Mouse (Mus musculus) embryonic facial prominence, embryonic 12.5 days (tissue): ENCODE measurements around the gene Dnlz. TPM values are rescaled to one million over a fixed set of nuclear protein-coding genes. Genes with fewer than 3 reads are reported as not detected.

Experiments
- ATAC-seq: fragments of 200-750 bp; cut with Nextera tagmentation; 2 replicates; pipeline ENCODE4 v1.8.0; 2017; ENCODE audit not compliant: insufficient number of reproducible peaks, insufficient read depth, low FRiP score, low TSS enrichment
- H3K27ac ChIP-seq: fragments of 300-500 bp; sonication (generic); 2 replicates; pipeline ENCODE4 v1.5.1; 2016; ENCODE audit warnings: mild to moderate bottlenecking
- H3K27me3 ChIP-seq: fragments of 300-500 bp; sonication (generic); 2 replicates; pipeline ENCODE4 v1.6.1; 2016; ENCODE audit warnings: mild to moderate bottlenecking, moderate library complexity
- H3K36me3 ChIP-seq: fragments of 300-500 bp; sonication (generic); 2 replicates; pipeline ENCODE4 v1.6.1; 2016; ENCODE audit warnings: mild to moderate bottlenecking
- H3K4me1 ChIP-seq: fragments of 300-500 bp; sonication (generic); 2 replicates; pipeline ENCODE4 v1.6.1; 2016
- H3K4me2 ChIP-seq: fragments of 300-500 bp; sonication (generic); replicated peaks from 2 replicates; pipeline ENCODE4 v1.6.1; 2016; ENCODE audit warnings: mild to moderate bottlenecking, moderate library complexity
- H3K4me3 ChIP-seq: fragments of 300-500 bp; sonication (generic); 2 replicates; pipeline ENCODE4 v1.5.1; 2016; ENCODE audit warnings: mild to moderate bottlenecking
- H3K9ac ChIP-seq: fragments of 300-500 bp; sonication (generic); 2 replicates; pipeline ENCODE4 v1.6.1; 2016; ENCODE audit warnings: mild to moderate bottlenecking, moderate library complexity
- H3K9me3 ChIP-seq: fragments of 300-500 bp; sonication (generic); 2 replicates; pipeline ENCODE4 v1.6.1; 2016; ENCODE audit warnings: mild to moderate bottlenecking, moderate library complexity
- WGBS: fragments of 180-500 bp; shearing (Covaris S2); methylation state at CpG from one replicate; pipeline ENCODE4 v1.1.7; 2016; 5-methylcytosine and 5-hydroxymethylcytosine counted together
- polyA plus RNA-seq: library from polyadenylated mRNA; unstranded; fragments of >200 nt; fragmentation: Nextera tagmentation; extraction: Ambion mirVana; gene quantifications from 2 replicates; pipeline ENCODE4 v1.2.1, GENCODE M21; 2016

Gene Dnlz
- polyA plus RNA-seq, 1 experiment from 2014 or later, result 31.8 TPM

DNA sequence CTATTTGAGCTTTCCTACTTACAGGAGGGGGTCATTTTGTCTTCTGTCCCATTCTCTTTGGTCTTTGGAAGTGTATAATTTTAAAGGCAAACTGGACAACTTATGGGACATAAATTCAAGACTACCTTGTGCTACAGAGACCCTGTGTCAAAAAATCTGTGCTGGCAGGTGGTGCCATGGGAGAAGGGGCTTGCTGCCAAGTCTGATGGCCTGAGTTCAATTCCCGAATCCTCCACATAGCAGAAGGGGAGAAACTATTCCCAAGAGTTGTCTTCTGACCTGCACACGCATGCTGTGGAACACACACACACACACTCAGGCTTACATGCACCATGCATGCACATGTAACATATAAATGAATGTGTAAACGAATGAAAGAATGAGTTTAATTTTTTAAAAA is 45.2 kb downstream of the Dnlz start:
- no peak for ATAC-seq
- 90% methylated on average over 3 of the region's 3 CpGs for WGBS

GRCm38 (mm10) chr2:26305555-26305954 is 46.4 kb downstream of the Dnlz start:
- no peaks in the 10 kb centered on the region for H3K27me3 ChIP-seq
- no peak overlapping the region for H3K4me2 ChIP-seq
- no peak overlapping the region for H3K9ac ChIP-seq
- H3K9me3 ChIP-seq, result no peaks in the 10 kb centered on the region
- H3K4me1 ChIP-seq, result peaks cover 16% of the 10 kb centered on the region
- no peaks in the 10 kb centered on the region for H3K36me3 ChIP-seq
- no peak overlapping the region for H3K4me3 ChIP-seq
- WGBS, result 76% methylated on average over 2 of the region's 2 CpGs
- no peak for ATAC-seq
- no peak overlapping the region for H3K27ac ChIP-seq

More for the DNA sequence above, 45.2 kb downstream of the Dnlz start:
- no peak overlapping the region for H3K4me3 ChIP-seq
- H3K9ac ChIP-seq, result no peak overlapping the region
- no peak overlapping the region for H3K4me2 ChIP-seq
- no peaks in the 10 kb centered on the region for H3K27me3 ChIP-seq
- no peaks in the 10 kb centered on the region for H3K9me3 ChIP-seq
- H3K4me1 ChIP-seq, result peaks cover 19% of the 10 kb centered on the region
- H3K27ac ChIP-seq, result no peak overlapping the region
- no peaks in the 10 kb centered on the region for H3K36me3 ChIP-seq

GRCm38 (mm10) chr2:26304711-26305110 is 47.2 kb downstream of the Dnlz start:
- no peak overlapping the region for H3K9ac ChIP-seq
- H3K4me2 ChIP-seq, result no peak overlapping the region
- no peak overlapping the region for H3K27ac ChIP-seq
- ATAC-seq, result no peak
- no peaks in the 10 kb centered on the region for H3K36me3 ChIP-seq
- WGBS, result 78% methylated on average over 1 of the region's 1 CpGs
- H3K4me1 ChIP-seq, result 0 out of 2 replicates have a peak, but pooled peaks cover 9% of the 10 kb centered on the region
- H3K9me3 ChIP-seq, result no peaks in the 10 kb centered on the region
- H3K4me3 ChIP-seq, result no peak overlapping the region
- H3K27me3 ChIP-seq, result peaks cover 5% of the 10 kb centered on the region

DNA sequence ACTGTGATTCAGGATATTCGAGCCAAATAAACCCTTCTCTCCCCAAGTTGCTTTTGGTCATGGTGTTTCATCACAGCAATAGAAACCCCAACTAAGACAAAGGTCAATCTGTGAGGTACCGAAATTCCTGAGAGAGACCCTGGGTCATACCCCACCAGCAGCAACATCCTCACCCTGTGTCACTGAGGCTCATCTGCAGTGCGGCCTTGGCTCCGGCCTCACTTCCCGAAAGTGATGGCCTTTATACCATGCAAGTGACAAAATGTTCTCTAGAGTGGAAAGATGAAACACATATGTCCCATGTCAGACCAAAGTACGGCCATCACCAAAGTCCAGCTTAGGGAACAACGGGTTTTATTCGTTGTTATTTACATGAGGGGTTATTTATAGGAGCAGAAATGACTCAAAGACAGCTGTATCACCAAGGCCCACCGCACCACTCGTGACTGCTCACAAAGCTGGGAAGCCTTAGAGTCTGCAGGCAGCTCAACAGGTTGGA is 49.9 kb downstream of the Dnlz start:
- no peak overlapping the region for H3K4me2 ChIP-seq
- no peak overlapping the region for H3K4me3 ChIP-seq
- no peak overlapping the region for H3K27ac ChIP-seq
- no peaks in the 10 kb centered on the region for H3K9me3 ChIP-seq
- peaks cover 18% of the 10 kb centered on the region; the same call in 1 of the 2 replicates for H3K4me1 ChIP-seq
- WGBS, result 86% methylated on average over 10 of the region's 10 CpGs
- peaks cover 12% of the 10 kb centered on the region for H3K27me3 ChIP-seq
- H3K36me3 ChIP-seq, result no peaks in the 10 kb centered on the region
- H3K9ac ChIP-seq, result no peak overlapping the region
- no peak for ATAC-seq

- 1% methylated on average over 3 of the region's 3 CpGs for WGBS
- no peak overlapping the region for H3K27ac ChIP-seq
- no peak overlapping the region for H3K4me2 ChIP-seq
- peaks cover 12% of the 10 kb centered on the region for H3K27me3 ChIP-seq
- peaks cover 21% of the 10 kb centered on the region; the same call in 1 of the 2 replicates for H3K4me1 ChIP-seq
- no peak overlapping the region for H3K4me3 ChIP-seq
- no peaks in the 10 kb centered on the region for H3K9me3 ChIP-seq
- no peaks in the 10 kb centered on the region for H3K36me3 ChIP-seq
- 0 out of 2 replicates have a peak, but pooled peaks have one; percentile 8 for ATAC-seq
- no peak overlapping the region for H3K9ac ChIP-seq
These were observed 51.1 kb downstream of the Dnlz start for GRCm38 (mm10) chr2:26300808-26301174.

- H3K27ac ChIP-seq, result no peak overlapping the region
- 0 out of 2 replicates have a peak, but pooled peaks have one; percentile 24 for ATAC-seq
- H3K4me1 ChIP-seq, result peaks cover 21% of the 10 kb centered on the region; the same call in 1 of the 2 replicates
- H3K27me3 ChIP-seq, result peaks cover 12% of the 10 kb centered on the region
- H3K4me3 ChIP-seq, result no peak overlapping the region
- 44% methylated on average over 5 of the region's 5 CpGs for WGBS
- H3K36me3 ChIP-seq, result no peaks in the 10 kb centered on the region
- H3K9ac ChIP-seq, result no peak overlapping the region
- no peaks in the 10 kb centered on the region for H3K9me3 ChIP-seq
- H3K4me2 ChIP-seq, result no peak overlapping the region
These were observed 51.6 kb downstream of the Dnlz start for GRCm38 (mm10) chr2:26300161-26300807.

DNA sequence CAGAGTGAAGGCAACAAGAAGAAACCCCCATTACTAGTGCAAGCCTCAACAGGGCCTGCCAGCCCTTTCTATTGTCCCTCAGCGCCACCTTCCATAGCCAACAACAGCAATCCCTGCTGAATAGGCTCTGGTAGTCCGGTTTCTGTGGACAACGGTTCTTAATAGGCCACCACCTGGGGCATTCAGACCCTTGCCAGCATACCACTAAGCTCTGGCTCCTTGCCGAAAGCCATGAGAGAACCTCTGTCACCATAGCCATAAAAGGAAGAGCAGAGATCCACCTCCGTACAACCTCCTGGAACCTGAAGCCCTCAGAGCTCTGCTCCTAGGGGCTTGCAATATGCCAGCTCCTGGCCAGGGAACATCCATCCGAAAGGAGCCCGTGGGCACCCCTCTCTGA is 52.6 kb downstream of the Dnlz start:
- no peaks in the 10 kb centered on the region for H3K9me3 ChIP-seq
- no peak overlapping the region for H3K9ac ChIP-seq
- peaks cover 21% of the 10 kb centered on the region; the same call in 1 of the 2 replicates for H3K4me1 ChIP-seq
- H3K27me3 ChIP-seq, result peaks cover 12% of the 10 kb centered on the region
- H3K27ac ChIP-seq, result peak overlapping the region; percentile 52; the same call in 1 of the 2 replicates
- ATAC-seq, result no peak
- H3K4me3 ChIP-seq, result no peak overlapping the region
- WGBS, result 33% methylated on average over 7 of the region's 7 CpGs
- H3K36me3 ChIP-seq, result no peaks in the 10 kb centered on the region
- no peak overlapping the region for H3K4me2 ChIP-seq

GRCm38 (mm10) chr2:26298856-26299230 is 53.1 kb downstream of the Dnlz start:
- Histone ChIP-seq H3K27ac (peak overlapping the region; percentile 52; the same call in 1 of the 2 replicates), H3K4me2 (peak overlapping the region; percentile 17; the same call in 1 of the 2 replicates)
- 8% methylated on average over 4 of the region's 4 CpGs for WGBS

GRCm38 (mm10) chr2:26298208-26298855 is 53.6 kb downstream of the Dnlz start:
- peak overlapping the region; percentile 17; the same call in 1 of the 2 replicates for H3K4me2 ChIP-seq
- WGBS, result 5% methylated on average over 10 of the region's 10 CpGs
- ATAC-seq, result peak; percentile 37

More at GRCm38 (mm10) chr2:26298856-26299230, 53.1 kb downstream of the Dnlz start:
- no peak overlapping the region for H3K4me3 ChIP-seq
- peaks cover 12% of the 10 kb centered on the region for H3K27me3 ChIP-seq
- no peaks in the 10 kb centered on the region for H3K9me3 ChIP-seq
- no peak overlapping the region for H3K9ac ChIP-seq
- H3K36me3 ChIP-seq, result no peaks in the 10 kb centered on the region
- no peak for ATAC-seq
- H3K4me1 ChIP-seq, result peaks cover 21% of the 10 kb centered on the region; the same call in 1 of the 2 replicates

More at GRCm38 (mm10) chr2:26298208-26298855, 53.6 kb downstream of the Dnlz start:
- Histone ChIP-seq H3K9me3 (no peaks in the 10 kb centered on the region), H3K36me3 (no peaks in the 10 kb centered on the region), H3K27ac (peak overlapping the region; percentile 52; the same call in 1 of the 2 replicates), H3K27me3 (peaks cover 12% of the 10 kb centered on the region), H3K4me3 (no peak overlapping the region), H3K4me1 (peaks cover 21% of the 10 kb centered on the region; the same call in 1 of the 2 replicates), H3K9ac (0 out of 2 replicates have a peak overlapping the region, but pooled peaks have one; percentile 9)
